Mouse (Mus musculus) lung, adult 2 months (tissue): ENCODE measurements around the gene Utf1.

Experiments
- CTCF ChIP-seq: fragments of 200-500 bp; IDR thresholded peaks from 2 replicates; pipeline ENCODE4 v1.5.1; 2011; ENCODE audit warnings: mild to moderate bottlenecking, low read length, control low read depth; ENCODE audit not compliant: insufficient read depth
- POLR2A ChIP-seq: fragments of 200-500 bp; IDR thresholded peaks from 2 replicates; pipeline ENCODE4 v1.6.1; 2011; ENCODE audit warnings: low read depth, mild to moderate bottlenecking, control low read depth, low read length, borderline replicate concordance; ENCODE audit errors: extremely low read depth

GRCm38 (mm10) chr7:139937138-139937537, 6.5 kb upstream of the Utf1 start:
- TF ChIP-seq POLR2A (no peak), CTCF (no peak)
